Mouse (Mus musculus) myocyte (in vitro differentiated cells): ENCODE results near the gene Rad9b. TPM values are rescaled to one million over a fixed set of nuclear protein-coding genes. Genes with fewer than 3 reads are reported as not detected.

Experiments used
- H3K27me3 ChIP-seq: one replicate; pipeline ENCODE4 v1.6.1; 2011; ENCODE audit not compliant: control insufficient read depth, insufficient read depth, insufficient read length
- H3K36me3 ChIP-seq: one replicate; pipeline ENCODE4 v1.6.1; 2011; ENCODE audit not compliant: control insufficient read depth, insufficient read depth
- H3K4me2 ChIP-seq: one replicate; pipeline ENCODE4 v1.6.1; 2011; ENCODE audit warnings: low read depth, control low read depth
- H3K4me3 ChIP-seq: one replicate; pipeline ENCODE4 v1.5.1; 2011; ENCODE audit warnings: mild to moderate bottlenecking, control low read depth, moderate library complexity
- H3K79me2 ChIP-seq: one replicate; pipeline ENCODE4 v1.6.1; 2011; ENCODE audit not compliant: control insufficient read depth, insufficient read depth
- H3ac ChIP-seq: one replicate; pipeline ENCODE4 v1.6.1; 2011; ENCODE audit not compliant: control insufficient read depth, insufficient read length
- CEBPB ChIP-seq: IDR thresholded peaks from 2 replicates; pipeline ENCODE4 v1.6.1; 2011; ENCODE audit warnings: mild to moderate bottlenecking, moderate library complexity; ENCODE audit not compliant: poor library complexity, insufficient read depth, severe bottlenecking
- E2F4 ChIP-seq: IDR thresholded peaks from one replicate; pipeline ENCODE4 v1.6.1; 2011; ENCODE audit warnings: mild to moderate bottlenecking, control low read depth, moderate library complexity; ENCODE audit not compliant: insufficient read depth
- MAX ChIP-seq: IDR thresholded peaks from one replicate; pipeline ENCODE4 v1.6.1; 2011; ENCODE audit warnings: low read depth, mild to moderate bottlenecking, control low read depth
- MYOD1 ChIP-seq, 3 experiments: IDR thresholded peaks; one replicate each; pipeline ENCODE4 v1.6.1; 2011; ENCODE audit warnings: control low read depth in 2 of 3, low read depth in 2 of 3, mild to moderate bottlenecking in 2 of 3, moderate library complexity in 1 of 3; ENCODE audit not compliant: insufficient read length in 2 of 3, control insufficient read depth in 1 of 3
- MYOG ChIP-seq, 3 experiments: IDR thresholded peaks; one replicate each; pipeline ENCODE4 v1.6.1; 2011; ENCODE audit warnings: control low read depth in 2 of 3, low read depth in 2 of 3, mild to moderate bottlenecking in 2 of 3; ENCODE audit not compliant: insufficient read length in 2 of 3, control insufficient read depth in 1 of 3, insufficient read depth in 1 of 3
- POLR2A ChIP-seq: IDR thresholded peaks from one replicate; pipeline ENCODE4 v1.6.1; 2011; ENCODE audit warnings: low read depth, mild to moderate bottlenecking, control low read depth, moderate library complexity; ENCODE audit not compliant: insufficient read length
- POLR2AphosphoS2 ChIP-seq: IDR thresholded peaks from one replicate; pipeline ENCODE4 v1.6.1; 2011; ENCODE audit warnings: low read depth, control low read depth; ENCODE audit not compliant: insufficient read length
- REST ChIP-seq: IDR thresholded peaks from one replicate; pipeline ENCODE4 v1.6.1; 2011; ENCODE audit warnings: mild to moderate bottlenecking, control low read depth, moderate library complexity; ENCODE audit not compliant: insufficient read depth, insufficient read length
- SRF ChIP-seq: IDR thresholded peaks from one replicate; pipeline ENCODE4 v1.6.1; 2011; ENCODE audit warnings: low read depth; ENCODE audit not compliant: control insufficient read depth, insufficient read length
- TCF12 ChIP-seq: IDR thresholded peaks from one replicate; pipeline ENCODE4 v1.6.1; 2011; ENCODE audit warnings: mild to moderate bottlenecking, control low read depth; ENCODE audit not compliant: poor library complexity, insufficient read depth, severe bottlenecking
- TCF3 ChIP-seq: IDR thresholded peaks from one replicate; pipeline ENCODE4 v1.6.1; 2011; ENCODE audit warnings: low read depth, control low read depth; ENCODE audit not compliant: insufficient read length
- USF1 ChIP-seq: IDR thresholded peaks from one replicate; pipeline ENCODE4 v1.6.1; 2011; ENCODE audit warnings: low read depth, mild to moderate bottlenecking, control low read depth, moderate library complexity
- polyA plus RNA-seq: library from polyadenylated mRNA; unstranded; fragments of >200 nt; fragmentation: generic; extraction: Trizol; gene quantifications from one replicate; pipeline ENCODE4 v1.2.1, GENCODE M21; 2012; ENCODE audit warnings: missing spikeins

The Rad9b gene
- polyA plus RNA-seq, 1 experiment: 1.9 TPM

- peaks cover 18% of the 10 kb centered on the region for H3K36me3 ChIP-seq
- H3ac ChIP-seq: no peak overlapping the region
- no peaks in the 10 kb centered on the region for H3K27me3 ChIP-seq
- H3K79me2 ChIP-seq: no peaks in the 10 kb centered on the region
- H3K4me3 ChIP-seq: no peak overlapping the region
- no peak for TF ChIP-seq POLR2AphosphoS2
- no peak for TF ChIP-seq MYOD1 (IDR thresholded peaks at IDR 0.05; ENCODE audit: control insufficient read depth in 1 of 3, insufficient read length in 2 of 3, low read depth in 2 of 3)
- no peak for TF ChIP-seq POLR2A
- TF ChIP-seq USF1: no peak
- TF ChIP-seq SRF: no peak
- H3K4me2 ChIP-seq: no peak overlapping the region
These were observed 46.7 kb upstream of the Rad9b start for GRCm38 (mm10) chr5:122400628-122401302.

DNA sequence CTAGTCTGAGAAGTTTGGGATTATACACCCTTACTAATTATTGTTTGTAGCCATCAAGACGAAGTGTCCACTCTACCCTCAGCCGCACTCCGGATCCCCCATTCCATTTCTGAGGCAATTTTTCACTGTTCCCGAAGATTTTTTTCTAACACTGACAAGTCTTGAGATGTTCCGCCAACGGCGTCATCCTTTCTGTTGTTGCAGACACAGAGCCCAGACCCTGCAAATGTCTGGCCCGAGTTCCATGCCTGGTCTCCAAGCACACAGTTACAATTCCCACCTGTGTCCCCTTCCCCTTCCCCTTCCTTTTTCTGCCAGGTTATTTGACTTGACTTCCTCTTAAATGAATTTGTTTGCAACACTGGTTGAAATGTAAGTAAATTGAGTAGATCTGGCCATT is 45.8 kb upstream of the Rad9b start:
- Histone ChIP-seq H3K79me2 (no peaks in the 10 kb centered on the region), H3K4me2 (no peak overlapping the region), H3K27me3 (no peaks in the 10 kb centered on the region), H3K4me3 (no peak overlapping the region), H3K36me3 (peaks cover 18% of the 10 kb centered on the region), H3ac (no peak overlapping the region)
- TF ChIP-seq POLR2AphosphoS2 (no peak), MYOG (IDR thresholded peaks at IDR 0.05; ENCODE audit: control insufficient read depth in 1 of 3, insufficient read depth in 1 of 3, insufficient read length in 2 of 3, low read depth in 2 of 3) (no peak), REST (no peak), MYOD1 (IDR thresholded peaks at IDR 0.05; ENCODE audit: control insufficient read depth in 1 of 3, insufficient read length in 2 of 3, low read depth in 2 of 3) (no peak), CEBPB (no peak), MAX (no peak), SRF (no peak), E2F4 (no peak), POLR2A (no peak), TCF3 (no peak), USF1 (no peak), TCF12 (no peak)

DNA sequence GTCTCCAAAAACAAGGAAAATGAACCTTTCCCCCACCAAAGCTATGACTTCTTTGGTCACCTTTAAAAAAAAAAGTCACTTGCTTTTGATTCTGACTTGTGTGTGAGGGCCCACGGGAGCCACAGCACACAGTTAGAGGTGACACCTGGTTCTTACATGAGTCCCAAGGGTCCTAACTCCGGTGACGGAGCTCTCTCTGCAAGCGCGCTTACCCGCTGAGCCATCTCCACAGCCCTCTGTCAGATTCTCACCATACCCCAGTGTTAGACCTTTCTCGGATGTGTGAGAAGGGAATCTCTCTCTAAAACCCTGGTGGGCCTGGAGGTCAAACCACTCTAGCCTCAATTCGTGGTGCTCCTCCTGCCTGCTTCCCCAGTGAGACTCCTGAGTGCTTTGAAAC is 43.5 kb upstream of the Rad9b start:
- Histone ChIP-seq H3K4me3 (no peak overlapping the region), H3K4me2 (no peak overlapping the region), H3K27me3 (no peaks in the 10 kb centered on the region), H3K79me2 (peaks cover 13% of the 10 kb centered on the region), H3ac (no peak overlapping the region), H3K36me3 (peaks cover 10% of the 10 kb centered on the region)
- TF ChIP-seq E2F4 (no peak), SRF (no peak), POLR2AphosphoS2 (no peak), POLR2A (no peak), MYOG (IDR thresholded peaks at IDR 0.05; ENCODE audit: control insufficient read depth in 1 of 3, insufficient read depth in 1 of 3, insufficient read length in 2 of 3, low read depth in 2 of 3) (no peak), MYOD1 (IDR thresholded peaks at IDR 0.05; ENCODE audit: control insufficient read depth in 1 of 3, insufficient read length in 2 of 3, low read depth in 2 of 3) (no peak), CEBPB (no peak)

GRCm38 (mm10) chr5:122396791-122397190 is 42.8 kb upstream of the Rad9b start:
- Histone ChIP-seq H3K36me3 (peaks cover 10% of the 10 kb centered on the region), H3K4me3 (no peak overlapping the region), H3K27me3 (no peaks in the 10 kb centered on the region), H3K79me2 (peaks cover 18% of the 10 kb centered on the region), H3ac (no peak overlapping the region), H3K4me2 (no peak overlapping the region)
- TF ChIP-seq TCF12 (no peak), TCF3 (no peak), CEBPB (no peak), POLR2A (no peak), MYOD1 (IDR thresholded peaks at IDR 0.05; ENCODE audit: control insufficient read depth in 1 of 3, insufficient read length in 2 of 3, low read depth in 2 of 3) (no peak), POLR2AphosphoS2 (no peak), E2F4 (no peak), USF1 (no peak), MAX (no peak), MYOG (IDR thresholded peaks at IDR 0.05; ENCODE audit: control insufficient read depth in 1 of 3, insufficient read depth in 1 of 3, insufficient read length in 2 of 3, low read depth in 2 of 3) (no peak), SRF (no peak)

DNA sequence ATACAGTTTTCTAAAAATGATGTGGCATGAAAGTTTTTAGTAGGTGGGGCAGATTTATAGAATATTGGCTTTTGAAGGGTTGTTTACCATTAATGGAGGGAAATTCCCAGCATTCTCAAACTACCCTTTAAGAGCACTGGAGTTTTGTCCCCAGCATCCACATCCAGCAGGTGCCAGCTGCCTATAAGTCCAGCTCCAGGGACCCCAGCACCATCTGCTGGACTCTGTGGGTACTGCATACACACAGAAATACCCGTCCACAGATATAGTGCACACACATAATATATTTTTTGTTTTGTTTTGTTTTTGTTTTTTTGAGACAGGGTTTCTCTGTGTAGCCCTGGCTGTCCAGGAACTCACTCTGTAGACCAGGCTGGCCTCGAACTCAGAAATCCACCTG is 39.9 kb upstream of the Rad9b start:
- Histone ChIP-seq H3K4me3 (no peak overlapping the region), H3K4me2 (no peak overlapping the region), H3K79me2 (peaks cover 18% of the 10 kb centered on the region), H3ac (no peak overlapping the region), H3K27me3 (no peaks in the 10 kb centered on the region), H3K36me3 (peaks cover 7% of the 10 kb centered on the region)
- peak in 1 of 3 experiments; percentile 24 for TF ChIP-seq MYOD1 (IDR thresholded peaks at IDR 0.05; ENCODE audit: control insufficient read depth in 1 of 3, insufficient read length in 2 of 3, low read depth in 2 of 3)
- TF ChIP-seq USF1: no peak
- peak in 1 of 3 experiments; percentile 4 for TF ChIP-seq MYOG (IDR thresholded peaks at IDR 0.05; ENCODE audit: control insufficient read depth in 1 of 3, insufficient read depth in 1 of 3, insufficient read length in 2 of 3, low read depth in 2 of 3)
- no peak for TF ChIP-seq POLR2AphosphoS2
